Mouse (Mus musculus): ENCODE results near the gene Ahsa2.

- TF ChIP-seq POLR2A (IDR thresholded peaks at IDR 0.05; ENCODE audit: insufficient read depth, low read depth, low read length) (no peak), CTCF (IDR thresholded peaks at IDR 0.05; ENCODE audit: insufficient read depth, low read depth, low read length) (no peak)
These were observed 39.6 kb upstream of the Ahsa2 start for GRCm38 (mm10) chr11:23537446-23537845.

All from olfactory bulb, adult 2 months (tissue).